Mouse (Mus musculus): ENCODE data around the gene Actn1. TPM values are rescaled to one million over a fixed set of nuclear protein-coding genes. Genes with fewer than 3 reads are reported as not detected.
A peak's percentile ranks its signal among the peaks of the same experiment; 100 is the strongest.
"Not testable (repeated sequence)": the region's sequence is repeated elsewhere in the genome, so short reads cannot be mapped to it uniquely, and the experiment has no call there.

Actn1 gene
- polyA plus RNA-seq, 1 experiment from 2014 or later = 40.4 TPM

DNA sequence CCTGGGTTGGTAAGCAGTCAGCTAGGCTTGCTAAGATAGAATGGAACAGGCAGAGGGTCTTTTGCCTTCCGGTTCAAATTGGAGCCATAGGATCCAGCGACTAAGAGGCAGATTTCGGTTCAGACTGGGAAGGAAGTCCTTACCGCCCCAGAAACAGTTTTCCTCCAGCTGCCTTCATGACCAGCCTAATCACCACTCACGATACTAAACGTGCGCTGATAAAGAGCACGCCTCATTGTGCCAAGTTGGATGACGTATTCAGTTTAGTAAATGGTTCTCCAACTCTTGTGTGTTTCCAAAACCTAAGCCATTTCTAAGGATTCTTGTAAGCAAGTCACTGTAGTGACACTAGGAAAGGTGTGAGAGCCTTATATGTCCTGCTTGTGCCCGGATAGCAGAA lies 18.7 kb upstream of the Actn1 start:
- Histone ChIP-seq H3K27me3 (replicated peaks) (no peaks in the 10 kb centered on the region), H3K27ac (replicated peaks) (peak overlapping the region; percentile 30), H3K36me3 (no peaks in the 10 kb centered on the region), H3K4me3 (no peak overlapping the region), H3K4me2 (no peak overlapping the region), H3K4me1 (peaks cover 29% of the 10 kb centered on the region), H3K9ac (0 out of 2 replicates have a peak overlapping the region, but pooled peaks have one; percentile 21), H3K9me3 (no peaks in the 10 kb centered on the region)
- WGBS = 51% methylated on average over 10 of the region's 10 CpGs
- ATAC-seq (ENCODE audit: extremely low read depth, insufficient number of reproducible peaks, low FRiP score, low TSS enrichment) = no peak

GRCm38 (mm10) chr12:80277428-80277827 lies 17.3 kb upstream of the Actn1 start:
- Histone ChIP-seq H3K27ac (replicated peaks) (no peak overlapping the region), H3K36me3 (no peaks in the 10 kb centered on the region), H3K4me2 (no peak overlapping the region), H3K9ac (no peak overlapping the region), H3K27me3 (replicated peaks) (no peaks in the 10 kb centered on the region), H3K4me3 (no peak overlapping the region), H3K4me1 (peaks cover 37% of the 10 kb centered on the region), H3K9me3 (no peaks in the 10 kb centered on the region)
- no peak for ATAC-seq (ENCODE audit: extremely low read depth, insufficient number of reproducible peaks, low FRiP score, low TSS enrichment)
- 72% methylated on average over 8 of the region's 8 CpGs for WGBS

- no peak overlapping the region for H3K4me2 ChIP-seq
- H3K4me1 ChIP-seq = peaks cover 48% of the 10 kb centered on the region
- H3K36me3 ChIP-seq = no peaks in the 10 kb centered on the region
- no peak overlapping the region for H3K4me3 ChIP-seq
- H3K27ac ChIP-seq (replicated peaks) = no peak overlapping the region
- no peaks in the 10 kb centered on the region for H3K9me3 ChIP-seq
- ATAC-seq (ENCODE audit: extremely low read depth, insufficient number of reproducible peaks, low FRiP score, low TSS enrichment) = no peak
- no peak overlapping the region for H3K9ac ChIP-seq
- H3K27me3 ChIP-seq (replicated peaks) = no peaks in the 10 kb centered on the region
- 64% methylated on average over 5 of the region's 5 CpGs for WGBS
Measured at GRCm38 (mm10) chr12:80275187-80275820, 15.1 kb upstream of the Actn1 start.

DNA sequence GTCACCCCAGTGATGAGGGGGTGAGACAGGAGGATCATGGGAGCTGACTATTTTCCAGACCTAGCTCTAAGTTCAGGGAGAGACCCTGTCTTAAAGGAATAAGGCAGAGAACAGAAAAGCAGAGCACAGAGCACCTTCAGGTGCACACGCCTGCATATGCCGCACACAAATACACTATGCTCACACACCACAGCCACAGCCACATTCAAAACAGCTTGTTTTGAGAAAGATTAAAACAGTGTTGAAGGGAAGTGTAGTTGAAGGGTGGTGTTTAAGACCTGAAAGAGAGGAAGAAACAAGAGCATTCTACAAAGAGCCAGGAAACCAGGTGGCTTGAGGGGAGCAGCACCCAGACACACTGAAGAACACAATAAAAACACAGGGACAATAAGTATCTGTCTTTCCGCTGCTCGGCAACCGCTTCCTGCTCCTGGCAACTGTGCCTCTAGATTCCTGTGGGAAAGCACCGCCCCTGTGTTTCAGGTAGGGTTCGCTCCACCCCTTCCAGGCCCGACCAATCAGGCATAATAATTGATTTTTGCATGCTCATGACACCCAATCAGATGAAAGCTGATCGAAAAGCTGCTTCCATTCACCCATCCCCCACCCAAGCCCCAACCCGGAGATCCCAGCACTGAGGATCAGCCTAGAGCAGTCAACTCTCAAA lies 13.0 kb upstream of the Actn1 start:
- peak overlapping the region; percentile 35; the same call in 1 of the 2 replicates for H3K4me2 ChIP-seq
- H3K9ac ChIP-seq = no peak overlapping the region
- ATAC-seq (ENCODE audit: extremely low read depth, insufficient number of reproducible peaks, low FRiP score, low TSS enrichment) = no peak

DNA sequence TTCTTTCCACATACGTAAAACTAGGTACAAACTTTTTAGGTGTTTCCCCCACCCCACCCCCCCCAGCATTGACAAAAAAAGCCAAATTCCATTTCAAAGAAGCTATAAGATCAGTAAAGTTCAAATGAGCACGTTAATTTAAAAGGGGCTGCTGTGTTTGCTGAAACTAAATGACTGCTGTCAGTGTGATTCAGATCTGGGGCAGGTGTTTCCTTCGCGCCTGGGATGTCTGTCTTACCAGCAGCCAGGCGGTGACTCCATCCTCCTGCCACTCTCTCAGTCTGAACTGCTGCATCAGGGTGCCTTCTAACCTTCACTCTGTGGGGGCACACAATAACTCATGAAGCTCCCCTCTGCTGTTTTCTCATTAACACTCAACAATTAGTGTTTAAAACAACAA lies 11.6 kb upstream of the Actn1 start:
- Histone ChIP-seq H3K4me3 (no peak overlapping the region), H3K9ac (no peak overlapping the region), H3K4me1 (peaks cover 39% of the 10 kb centered on the region), H3K27ac (replicated peaks) (no peak overlapping the region; the same call in 1 of the 2 replicates), H3K9me3 (no peaks in the 10 kb centered on the region), H3K27me3 (replicated peaks) (no peaks in the 10 kb centered on the region), H3K4me2 (no peak overlapping the region), H3K36me3 (no peaks in the 10 kb centered on the region)
- no peak for ATAC-seq (ENCODE audit: extremely low read depth, insufficient number of reproducible peaks, low FRiP score, low TSS enrichment)
- 40% methylated on average over 5 of the region's 5 CpGs for WGBS

More for the DNA sequence above, 13.0 kb upstream of the Actn1 start:
- H3K4me1 ChIP-seq = peaks cover 46% of the 10 kb centered on the region
- H3K4me3 ChIP-seq = no peak overlapping the region
- no peaks in the 10 kb centered on the region for H3K9me3 ChIP-seq
- no peaks in the 10 kb centered on the region for H3K27me3 ChIP-seq (replicated peaks)
- no peak overlapping the region; the same call in 1 of the 2 replicates for H3K27ac ChIP-seq (replicated peaks)
- WGBS = 30% methylated on average over 10 of the region's 10 CpGs
- no peaks in the 10 kb centered on the region for H3K36me3 ChIP-seq

DNA sequence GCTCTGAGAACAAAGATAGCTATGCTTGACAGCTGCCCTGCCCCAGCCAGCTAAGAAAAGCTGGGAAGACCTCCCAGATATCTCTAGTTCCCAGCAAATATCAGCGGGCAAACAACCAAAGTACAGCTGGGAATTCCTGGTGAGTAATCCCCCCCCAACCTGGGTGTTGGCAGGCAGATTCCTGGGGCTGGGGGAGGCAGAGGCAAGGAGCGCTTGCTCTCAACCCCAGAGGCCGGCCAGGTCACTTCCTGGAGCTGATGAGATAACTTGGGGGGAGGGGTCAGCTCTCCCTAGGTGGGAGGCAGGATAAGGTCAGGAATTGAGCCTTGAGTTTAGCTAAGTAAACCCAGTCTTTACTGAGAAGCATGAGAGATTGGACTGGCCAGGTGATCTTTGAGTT lies 10.8 kb upstream of the Actn1 start:
- Histone ChIP-seq H3K4me1 (peaks cover 39% of the 10 kb centered on the region), H3K4me3 (no peak overlapping the region), H3K9ac (peak overlapping the region; percentile 53), H3K9me3 (no peaks in the 10 kb centered on the region), H3K27ac (replicated peaks) (peak overlapping the region; percentile 79), H3K4me2 (peak overlapping the region; percentile 31), H3K27me3 (replicated peaks) (no peaks in the 10 kb centered on the region), H3K36me3 (no peaks in the 10 kb centered on the region)
- 5% methylated on average over 3 of the region's 3 CpGs for WGBS
- no peak for ATAC-seq (ENCODE audit: extremely low read depth, insufficient number of reproducible peaks, low FRiP score, low TSS enrichment)

DNA sequence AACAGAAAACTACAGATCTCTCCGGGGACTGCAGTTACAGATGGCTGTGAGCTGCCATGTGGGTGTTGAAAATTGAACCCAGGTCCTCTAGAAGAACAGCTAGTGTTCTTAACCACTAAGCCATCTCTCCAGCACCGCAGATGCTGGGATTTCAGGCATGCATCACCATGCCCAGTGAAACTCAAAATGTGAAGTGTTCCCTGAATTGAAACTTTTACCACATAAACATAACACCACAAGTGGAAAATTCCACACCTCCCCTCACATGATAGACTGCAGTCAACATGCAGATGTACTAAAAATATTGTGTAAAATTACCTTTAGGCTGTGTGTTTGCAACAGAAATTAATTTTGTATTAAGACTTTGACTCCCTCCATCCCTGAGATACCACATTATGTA lies 9.1 kb upstream of the Actn1 start:
- Histone ChIP-seq H3K4me1 (peaks cover 31% of the 10 kb centered on the region), H3K4me2 (no peak overlapping the region), H3K36me3 (no peaks in the 10 kb centered on the region), H3K27me3 (replicated peaks) (no peaks in the 10 kb centered on the region), H3K27ac (replicated peaks) (no peak overlapping the region), H3K9me3 (no peaks in the 10 kb centered on the region), H3K9ac (no peak overlapping the region), H3K4me3 (no peak overlapping the region)
- ATAC-seq (ENCODE audit: extremely low read depth, insufficient number of reproducible peaks, low FRiP score, low TSS enrichment) = no peak
- 84% methylated on average over 2 of the region's 2 CpGs for WGBS

- H3K36me3 ChIP-seq = no peaks in the 10 kb centered on the region
- H3K4me3 ChIP-seq = no peak overlapping the region
- peaks cover 21% of the 10 kb centered on the region for H3K4me1 ChIP-seq
- H3K27me3 ChIP-seq (replicated peaks) = no peaks in the 10 kb centered on the region
- 79% methylated on average over 6 of the region's 6 CpGs for WGBS
- no peak overlapping the region for H3K4me2 ChIP-seq
- H3K27ac ChIP-seq (replicated peaks) = no peak overlapping the region
- no peak overlapping the region for H3K9ac ChIP-seq
- H3K9me3 ChIP-seq = no peaks in the 10 kb centered on the region
- ATAC-seq (ENCODE audit: extremely low read depth, insufficient number of reproducible peaks, low FRiP score, low TSS enrichment) = no peak
Measured at GRCm38 (mm10) chr12:80267962-80268361, 7.8 kb upstream of the Actn1 start.

GRCm38 (mm10) chr12:80264388-80264787 lies 4.2 kb upstream of the Actn1 start:
- not testable (repeated sequence) for H3K9me3 ChIP-seq; ATAC-seq (ENCODE audit: extremely low read depth, insufficient number of reproducible peaks, low FRiP score, low TSS enrichment); H3K36me3 ChIP-seq; H3K4me3 ChIP-seq; H3K4me2 ChIP-seq; H3K27ac ChIP-seq (replicated peaks); H3K9ac ChIP-seq; H3K27me3 ChIP-seq (replicated peaks)
- WGBS = 74% methylated on average over 7 of the region's 7 CpGs
- H3K4me1 ChIP-seq = peaks cover 12% of the 10 kb centered on the region

- H3K9me3 ChIP-seq = no peaks in the 10 kb centered on the region
- peak overlapping the region; percentile 74 for H3K4me2 ChIP-seq
- H3K27ac ChIP-seq (replicated peaks) = peak overlapping the region; percentile 98
- peak overlapping the region; percentile 95 for H3K4me3 ChIP-seq
- ATAC-seq (ENCODE audit: extremely low read depth, insufficient number of reproducible peaks, low FRiP score, low TSS enrichment) = 0 out of 2 replicates have a peak, but pooled peaks have one; percentile 7
- 15% methylated on average over 25 of the region's 25 CpGs for WGBS
- no peaks in the 10 kb centered on the region for H3K27me3 ChIP-seq (replicated peaks)
- peaks cover 35% of the 10 kb centered on the region for H3K4me1 ChIP-seq
- H3K9ac ChIP-seq = peak overlapping the region; percentile 97
- no peaks in the 10 kb centered on the region for H3K36me3 ChIP-seq
Measured at GRCm38 (mm10) chr12:80260744-80261695, 849 bp upstream of the Actn1 start.
